Mouse (Mus musculus): ENCODE results near the gene AW551984. TPM values are rescaled to one million over a fixed set of nuclear protein-coding genes. Genes with fewer than 3 reads are reported as not detected.
A peak's percentile ranks its signal among the peaks of the same experiment; 100 is the strongest.

AW551984 gene
- total and polyA plus RNA-seq, 2 experiments from 2014 or later, result 185 to 241 TPM

- WGBS, result 86% methylated on average over 3 of the region's 3 CpGs
- Histone ChIP-seq H3K9ac (replicated peaks; ENCODE audit: low read length) (no peak within 1 kb of the TSS), H3K4me3 (ENCODE audit: low read length) (no peak within 1 kb of the TSS), H3K4me1 (ENCODE audit: insufficient read depth, low read length) (no peaks in the 10 kb centered on the region), H3K27me3 (ENCODE audit: insufficient read depth, low read length) (no peaks in the 10 kb centered on the region), H3K27ac (no peak within 1 kb of the TSS), H3K4me2 (ENCODE audit: low read depth, low read length) (no peak within 1 kb of the TSS), H3K9me3 (ENCODE audit: low read length) (no peaks in the 10 kb centered on the region), H3K36me3 (ENCODE audit: insufficient read depth, low read length) (no peaks in the 10 kb centered on the region)
- no peak for TF ChIP-seq CTCF (IDR thresholded peaks at IDR 0.05; ENCODE audit: low read depth)
- ATAC-seq (no peak), DNase-seq (ENCODE audit: low spot score) (no peak)
Observed at GRCm38 (mm10) chr9:39575469-39575868, 28.7 kb downstream of the AW551984 start, which contains the start of gene Olfr959. Gene Olfr959 (minus strand): TSS chr9:39575569.

GRCm38 (mm10) chr9:39558349-39558647 is 45.9 kb downstream of the AW551984 start:
- DNase-seq (ENCODE audit: low spot score), result no peak
- TF ChIP-seq CTCF (IDR thresholded peaks at IDR 0.05; ENCODE audit: low read depth), result no peak
- Histone ChIP-seq H3K9ac (replicated peaks; ENCODE audit: low read length) (no peak overlapping the region), H3K36me3 (ENCODE audit: insufficient read depth, low read length) (no peaks in the 10 kb centered on the region), H3K4me1 (ENCODE audit: insufficient read depth, low read length) (no peaks in the 10 kb centered on the region), H3K9me3 (ENCODE audit: low read length) (no peaks in the 10 kb centered on the region), H3K4me2 (ENCODE audit: low read depth, low read length) (no peak overlapping the region), H3K4me3 (ENCODE audit: low read length) (no peak overlapping the region), H3K27ac (peak overlapping the region; percentile 74; the same call in 1 of the 2 replicates), H3K27me3 (ENCODE audit: insufficient read depth, low read length) (no peaks in the 10 kb centered on the region)
- ATAC-seq, result no peak

- no peak overlapping the region for H3K4me3 ChIP-seq (ENCODE audit: low read length)
- no peak overlapping the region; the same call in 1 of the 2 replicates for H3K4me2 ChIP-seq (ENCODE audit: low read depth, low read length)
- no peaks in the 10 kb centered on the region for H3K4me1 ChIP-seq (ENCODE audit: insufficient read depth, low read length)
- H3K36me3 ChIP-seq (ENCODE audit: insufficient read depth, low read length), result no peaks in the 10 kb centered on the region
- DNase-seq (ENCODE audit: low spot score), result peak; percentile 79
- H3K27ac ChIP-seq, result peak overlapping the region; percentile 74; the same call in 1 of the 2 replicates
- no peak overlapping the region for H3K9ac ChIP-seq (replicated peaks; ENCODE audit: low read length)
- WGBS, result 25% methylated on average over 3 of the region's 3 CpGs
- no peaks in the 10 kb centered on the region for H3K9me3 ChIP-seq (ENCODE audit: low read length)
- H3K27me3 ChIP-seq (ENCODE audit: insufficient read depth, low read length), result no peaks in the 10 kb centered on the region
- peak; percentile 92 for ATAC-seq
- TF ChIP-seq CTCF (IDR thresholded peaks at IDR 0.05; ENCODE audit: low read depth), result no peak
Observed at GRCm38 (mm10) chr9:39557529-39558348, 46.5 kb downstream of the AW551984 start.

DNA sequence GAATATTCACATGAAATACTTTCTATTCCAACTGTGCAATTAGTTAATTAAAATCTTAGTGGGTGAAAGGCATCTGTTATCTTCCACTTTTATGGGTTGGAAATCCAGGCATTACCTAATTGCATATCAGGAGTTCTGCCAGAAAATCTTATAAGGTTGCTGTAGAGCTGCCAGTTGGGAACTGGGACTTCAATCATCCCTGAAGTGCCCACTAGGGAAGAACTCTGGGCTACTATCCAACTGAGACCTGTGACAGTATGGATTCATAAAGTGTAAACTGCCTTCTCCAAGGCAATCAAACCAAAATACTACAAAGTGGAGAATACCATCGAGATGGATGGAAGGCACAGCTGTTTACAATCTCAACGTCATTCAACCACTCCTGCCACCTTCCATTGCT is 50.3 kb downstream of the AW551984 start, which contains the start of gene Olfr958:
Gene Olfr958 (minus strand): TSS at position 109 of the 400 bp plus-strand sequence.
- Histone ChIP-seq H3K9me3 (ENCODE audit: low read length) (no peaks in the 10 kb centered on the region), H3K27me3 (ENCODE audit: insufficient read depth, low read length) (no peaks in the 10 kb centered on the region), H3K4me2 (ENCODE audit: low read depth, low read length) (no peak within 1 kb of the TSS), H3K27ac (no peak within 1 kb of the TSS), H3K9ac (replicated peaks; ENCODE audit: low read length) (no peak within 1 kb of the TSS), H3K4me3 (ENCODE audit: low read length) (no peak within 1 kb of the TSS), H3K36me3 (ENCODE audit: insufficient read depth, low read length) (no peaks in the 10 kb centered on the region), H3K4me1 (ENCODE audit: insufficient read depth, low read length) (no peaks in the 10 kb centered on the region)
- WGBS, result 36% methylated on average over 2 of the region's 2 CpGs
- DNase-seq (ENCODE audit: low spot score) (peak; percentile 73), ATAC-seq (peak; percentile 64; the same call in 1 of the 2 replicates)
- TF ChIP-seq CTCF (IDR thresholded peaks at IDR 0.05; ENCODE audit: low read depth), result no peak

DNA sequence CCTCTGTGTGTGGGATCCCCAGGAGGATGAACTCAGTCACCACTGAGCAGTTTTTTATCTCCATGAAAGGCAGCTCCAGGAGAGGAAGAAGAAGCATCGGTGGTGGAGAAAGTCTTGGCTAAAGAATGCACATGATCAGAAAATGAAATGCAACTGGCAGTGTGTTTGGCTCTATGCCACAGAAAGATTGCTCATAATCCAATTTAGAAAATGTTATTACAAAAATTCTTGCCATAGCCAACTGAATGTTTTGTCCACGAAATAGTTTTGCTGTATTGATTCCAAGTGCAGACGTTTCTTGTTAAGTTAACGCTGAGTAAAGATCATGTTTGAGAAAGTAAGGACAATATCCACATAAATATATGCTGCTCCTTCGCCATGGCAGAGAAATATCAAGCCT is 53.4 kb downstream of the AW551984 start:
- no peaks in the 10 kb centered on the region for H3K9me3 ChIP-seq (ENCODE audit: low read length)
- no peak overlapping the region for H3K27ac ChIP-seq
- H3K4me1 ChIP-seq (ENCODE audit: insufficient read depth, low read length), result no peaks in the 10 kb centered on the region
- no peaks in the 10 kb centered on the region for H3K27me3 ChIP-seq (ENCODE audit: insufficient read depth, low read length)
- H3K9ac ChIP-seq (replicated peaks; ENCODE audit: low read length), result no peak overlapping the region
- no peaks in the 10 kb centered on the region for H3K36me3 ChIP-seq (ENCODE audit: insufficient read depth, low read length)
- 59% methylated on average over 5 of the region's 5 CpGs for whole genome bisulfite sequencing
- DNase-seq (ENCODE audit: low spot score) (no peak), ATAC-seq (no peak)
- TF ChIP-seq CTCF (IDR thresholded peaks at IDR 0.05; ENCODE audit: low read depth), result no peak
- H3K4me2 ChIP-seq (ENCODE audit: low read depth, low read length), result no peak overlapping the region
- H3K4me3 ChIP-seq (ENCODE audit: low read length), result no peak overlapping the region

Other genes starting within 250 kb of the AW551984 start
- not detected in 2 replicates for gene Olfr951, start 217.0 kb downstream of the AW551984 start, total RNA-seq (2014; rRNA removed)
- gene Olfr951, start 217.0 kb downstream of the AW551984 start, polyA plus RNA-seq (2015; fragmentation: Nextera tagmentation; extraction: Ambion mirVana), result not detected in 2 replicates
- not detected in 2 replicates for gene Olfr952, start 177.3 kb downstream of the AW551984 start, total RNA-seq (2014; rRNA removed)
- gene Olfr952, start 177.3 kb downstream of the AW551984 start, polyA plus RNA-seq (2015; fragmentation: Nextera tagmentation; extraction: Ambion mirVana), result not detected in 2 replicates
- gene Olfr954, start 147.7 kb downstream of the AW551984 start, total RNA-seq (2014; rRNA removed), result not detected in 2 replicates
- gene Olfr954, start 147.7 kb downstream of the AW551984 start, polyA plus RNA-seq (2015; fragmentation: Nextera tagmentation; extraction: Ambion mirVana), result not detected in 2 replicates
- gene Olfr955, start 132.5 kb downstream of the AW551984 start, total RNA-seq (2014; rRNA removed), result not detected in 2 replicates
- gene Olfr955, start 132.5 kb downstream of the AW551984 start, polyA plus RNA-seq (2015; fragmentation: Nextera tagmentation; extraction: Ambion mirVana), result not detected in 2 replicates
- gene Olfr44, start 110.4 kb downstream of the AW551984 start, total RNA-seq (2014; rRNA removed), result not detected in 2 replicates
- not detected in 2 replicates for gene Olfr44, start 110.4 kb downstream of the AW551984 start, polyA plus RNA-seq (2015; fragmentation: Nextera tagmentation; extraction: Ambion mirVana)
- not detected in 2 replicates for gene Olfr957, start 88.6 kb downstream of the AW551984 start, total RNA-seq (2014; rRNA removed)
- not detected in 2 replicates for gene Olfr957, start 88.6 kb downstream of the AW551984 start, polyA plus RNA-seq (2015; fragmentation: Nextera tagmentation; extraction: Ambion mirVana)
- gene Olfr958, start 50.3 kb downstream of the AW551984 start, total RNA-seq (2014; rRNA removed), result not detected in 2 replicates
- not detected in 2 replicates for gene Olfr958, start 50.3 kb downstream of the AW551984 start, polyA plus RNA-seq (2015; fragmentation: Nextera tagmentation; extraction: Ambion mirVana)
- gene Olfr959, start 28.8 kb downstream of the AW551984 start, total RNA-seq (2014; rRNA removed), result 3.6 TPM in 1 of 2 replicates, not detected in the other
- not detected in 2 replicates for gene Olfr959, start 28.8 kb downstream of the AW551984 start, polyA plus RNA-seq (2015; fragmentation: Nextera tagmentation; extraction: Ambion mirVana)
- gene Olfr148, start 6.3 kb upstream of the AW551984 start, total RNA-seq (2014; rRNA removed), result not detected in 2 replicates
- gene Olfr148, start 6.3 kb upstream of the AW551984 start, polyA plus RNA-seq (2015; fragmentation: Nextera tagmentation; extraction: Ambion mirVana), result not detected in 2 replicates
- not detected in 2 replicates for gene Olfr960, start 17.0 kb upstream of the AW551984 start, total RNA-seq (2014; rRNA removed)
- gene Olfr960, start 17.0 kb upstream of the AW551984 start, polyA plus RNA-seq (2015; fragmentation: Nextera tagmentation; extraction: Ambion mirVana), result not detected in 2 replicates
- gene Olfr961, start 40.7 kb upstream of the AW551984 start, total RNA-seq (2014; rRNA removed), result not detected in 2 replicates
- not detected in 2 replicates for gene Olfr961, start 40.7 kb upstream of the AW551984 start, polyA plus RNA-seq (2015; fragmentation: Nextera tagmentation; extraction: Ambion mirVana)
- not detected in 2 replicates for gene Olfr963, start 62.8 kb upstream of the AW551984 start, total RNA-seq (2014; rRNA removed)
- not detected in 2 replicates for gene Olfr963, start 62.8 kb upstream of the AW551984 start, polyA plus RNA-seq (2015; fragmentation: Nextera tagmentation; extraction: Ambion mirVana)
- not detected in 2 replicates for gene Olfr149, start 102.7 kb upstream of the AW551984 start, total RNA-seq (2014; rRNA removed)
- gene Olfr149, start 102.7 kb upstream of the AW551984 start, polyA plus RNA-seq (2015; fragmentation: Nextera tagmentation; extraction: Ambion mirVana), result not detected in 2 replicates
- not detected in 2 replicates for gene Olfr965, start 107.0 kb upstream of the AW551984 start, total RNA-seq (2014; rRNA removed)
- gene Olfr965, start 107.0 kb upstream of the AW551984 start, polyA plus RNA-seq (2015; fragmentation: Nextera tagmentation; extraction: Ambion mirVana), result not detected in 2 replicates
- gene Olfr150, start 126.6 kb upstream of the AW551984 start, total RNA-seq (2014; rRNA removed), result not detected in 2 replicates
- gene Olfr150, start 126.6 kb upstream of the AW551984 start, polyA plus RNA-seq (2015; fragmentation: Nextera tagmentation; extraction: Ambion mirVana), result not detected in 2 replicates
- gene Olfr967, start 141.8 kb upstream of the AW551984 start, total RNA-seq (2014; rRNA removed), result not detected in 2 replicates
- not detected in 2 replicates for gene Olfr967, start 141.8 kb upstream of the AW551984 start, polyA plus RNA-seq (2015; fragmentation: Nextera tagmentation; extraction: Ambion mirVana)
- not detected in 2 replicates for gene Olfr968, start 178.8 kb upstream of the AW551984 start, total RNA-seq (2014; rRNA removed)
- gene Olfr968, start 178.8 kb upstream of the AW551984 start, polyA plus RNA-seq (2015; fragmentation: Nextera tagmentation; extraction: Ambion mirVana), result not detected in 2 replicates
- gene Olfr969, start 186.5 kb upstream of the AW551984 start, total RNA-seq (2014; rRNA removed), result not detected in 2 replicates
- not detected in 2 replicates for gene Olfr969, start 186.5 kb upstream of the AW551984 start, polyA plus RNA-seq (2015; fragmentation: Nextera tagmentation; extraction: Ambion mirVana)
- not detected in 2 replicates for gene Olfr970, start 204.5 kb upstream of the AW551984 start, total RNA-seq (2014; rRNA removed)
- gene Olfr970, start 204.5 kb upstream of the AW551984 start, polyA plus RNA-seq (2015; fragmentation: Nextera tagmentation; extraction: Ambion mirVana), result not detected in 2 replicates
- not detected in 2 replicates for gene Olfr971, start 232.5 kb upstream of the AW551984 start, total RNA-seq (2014; rRNA removed)
- gene Olfr971, start 232.5 kb upstream of the AW551984 start, polyA plus RNA-seq (2015; fragmentation: Nextera tagmentation; extraction: Ambion mirVana), result not detected in 2 replicates

All from hindbrain, postnatal 0 days (tissue).